Mouse (Mus musculus): ENCODE measurements at regions not wholly inside any gene's neighbourhood (a gene's known extent, or its start where the extent isn't known, plus 50 kb on each side); places are given as distances from the start of the nearest gene placed in this dataset.

DNA sequence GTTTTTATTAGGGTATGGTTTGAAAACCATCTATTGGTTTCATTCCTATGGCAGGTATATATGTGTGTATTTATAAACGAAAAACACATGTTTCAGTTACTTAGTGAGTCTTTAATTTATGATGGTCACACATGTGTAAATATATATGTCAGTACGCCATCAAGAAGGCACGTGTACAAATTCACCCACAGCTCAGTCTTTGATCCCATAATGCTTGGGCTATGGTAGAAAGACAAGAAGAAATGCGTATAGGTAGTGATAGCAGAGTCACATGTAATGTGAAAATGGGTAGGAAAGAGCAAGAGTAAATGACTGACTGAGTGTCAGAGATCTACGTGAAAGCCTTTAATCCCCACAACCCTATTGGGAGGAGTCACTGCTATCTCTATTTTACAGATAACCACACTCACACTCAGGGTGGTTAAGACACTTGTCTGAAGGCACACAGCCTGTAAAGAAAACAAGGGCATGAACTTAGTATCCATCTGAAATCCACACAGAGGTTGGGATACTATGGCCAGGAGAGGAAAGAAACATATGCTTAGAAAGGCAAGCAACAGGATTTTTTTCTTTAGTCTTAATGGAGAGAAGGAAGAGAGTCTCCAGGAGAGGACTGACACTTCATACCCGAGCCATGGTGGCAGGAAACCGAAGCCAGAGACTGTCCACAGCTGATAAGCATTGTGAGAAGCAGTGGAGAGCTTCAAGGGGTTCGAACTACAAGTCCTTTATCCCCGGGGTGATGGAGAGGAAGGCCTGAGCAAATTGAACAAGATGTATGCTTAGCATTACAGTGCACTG is 82.1 kb upstream of the Nrip1 start:
- no peak for DNase-seq (ENCODE audit: low spot score in 2 of 2)

GRCm38 (mm10) chr16:76454741-76455465 is 81.3 kb upstream of the Nrip1 start:
- peak in 1 of 2 experiments; percentile 35 for DNase-seq (ENCODE audit: low spot score in 2 of 2)

DNA sequence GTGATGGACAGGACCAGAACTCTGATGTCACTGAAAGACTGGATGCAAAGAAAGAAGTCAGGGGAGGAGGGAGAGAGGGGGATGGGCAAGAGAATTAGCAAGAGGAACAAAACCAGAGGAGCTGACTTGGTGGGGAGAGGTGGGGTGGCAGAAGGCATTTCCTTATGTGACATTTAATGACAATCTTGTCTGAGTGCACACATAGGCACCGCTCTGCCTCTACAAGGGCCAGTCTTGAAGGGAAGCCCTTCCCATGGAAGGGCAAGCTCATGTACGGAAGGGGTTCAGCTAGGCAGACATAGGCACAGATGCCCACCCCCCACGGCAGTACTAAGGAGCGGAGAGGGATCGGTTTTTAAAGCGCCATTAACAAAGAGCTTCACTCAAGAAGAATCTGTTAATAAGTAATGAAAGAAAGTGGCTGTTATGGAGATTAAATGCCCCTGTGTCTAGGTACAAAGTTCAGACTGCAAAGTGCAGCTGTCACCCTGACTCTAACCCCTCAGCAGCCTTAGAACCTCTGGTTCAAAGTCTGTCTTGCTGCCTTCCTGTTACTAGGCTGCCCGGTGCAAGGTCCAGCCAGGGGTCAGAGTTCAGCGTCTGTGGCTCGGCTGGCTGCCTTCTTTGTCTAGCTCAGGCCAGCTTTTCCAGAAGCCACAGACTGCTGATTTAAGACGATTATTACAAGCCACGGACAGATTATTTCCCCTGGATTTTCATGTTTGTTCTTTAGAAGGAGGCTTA is 80.0 kb upstream of the Nrip1 start:
- DNase-seq (ENCODE audit: low spot score in 2 of 2): no peak

DNA sequence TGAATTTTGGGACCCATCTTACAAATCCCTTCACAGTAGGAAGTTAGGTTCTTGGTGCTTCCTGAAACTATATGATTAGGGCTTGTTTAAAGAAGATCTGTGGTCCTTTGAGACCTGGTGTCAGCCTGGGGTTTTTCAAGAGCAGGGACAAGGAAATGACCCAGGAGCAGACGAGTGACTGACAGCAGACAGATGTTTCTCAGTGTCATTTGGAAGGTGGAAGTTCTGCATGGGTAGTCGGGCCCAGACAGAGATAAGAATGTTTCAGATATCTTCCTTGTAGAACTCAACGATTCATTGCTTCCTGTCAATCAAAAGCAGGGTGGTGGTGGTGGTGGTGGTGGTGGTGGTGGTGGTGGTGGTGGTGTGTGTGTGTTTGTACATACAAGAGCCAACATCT is 75.1 kb upstream of the Nrip1 start:
- no peak for DNase-seq (ENCODE audit: low spot score in 2 of 2)

GRCm38 (mm10) chr16:76447033-76447432 is 73.4 kb upstream of the Nrip1 start:
- DNase-seq (ENCODE audit: low spot score in 2 of 2): no peak

DNA sequence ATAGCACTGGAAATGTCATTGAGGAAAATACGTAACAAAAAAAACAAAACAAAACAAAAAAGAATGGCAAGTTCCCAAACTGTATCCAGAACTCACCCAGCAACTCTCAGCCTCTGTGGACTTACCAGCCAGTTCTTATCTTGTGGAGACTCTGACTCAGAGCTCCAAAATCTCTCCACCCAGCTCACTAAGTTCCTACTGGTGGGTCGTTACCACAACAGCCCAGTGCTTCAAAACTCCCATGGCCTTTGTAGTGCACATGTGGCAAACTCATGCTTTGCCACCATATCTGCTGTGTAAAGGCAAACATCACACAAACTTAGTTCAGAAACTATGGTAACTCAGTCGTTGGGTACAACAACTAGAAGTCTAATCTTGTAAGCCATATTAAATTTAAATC is 71.0 kb upstream of the Nrip1 start:
- no peak for DNase-seq (ENCODE audit: low spot score in 2 of 2)

DNA sequence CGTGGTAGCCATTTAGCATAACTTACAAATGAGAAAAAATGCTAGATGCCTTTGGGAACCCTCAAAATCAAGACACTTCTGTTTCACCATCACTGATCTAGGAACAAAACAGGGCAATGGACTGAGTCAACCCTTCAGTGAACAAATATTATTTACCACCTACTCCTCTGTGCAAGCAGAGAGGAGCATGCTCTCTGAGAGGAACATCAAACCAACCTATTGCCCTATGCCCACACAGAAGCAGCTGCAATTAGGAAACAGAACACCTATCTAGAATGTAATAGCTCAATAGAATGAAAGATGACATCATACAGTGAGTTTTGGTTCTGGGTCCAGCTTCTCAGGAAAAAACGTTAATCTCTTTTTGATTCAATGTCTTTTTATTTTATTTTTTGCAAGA is 69.0 kb upstream of the Nrip1 start:
- no peak for DNase-seq (ENCODE audit: low spot score in 2 of 2)

- no peak for DNase-seq (ENCODE audit: low spot score in 2 of 2)
These were observed 68.3 kb upstream of the Nrip1 start for GRCm38 (mm10) chr16:76441803-76442448.

- peak; percentile 34 to 42 for DNase-seq (ENCODE audit: low spot score in 2 of 2)
These were observed 64.7 kb upstream of the Nrip1 start for GRCm38 (mm10) chr16:76438093-76438883.

- no peak for DNase-seq (ENCODE audit: low spot score in 2 of 2)
These were observed 62.7 kb upstream of the Nrip1 start for GRCm38 (mm10) chr16:76436290-76436689.

GRCm38 (mm10) chr16:76433076-76433825 is 59.6 kb upstream of the Nrip1 start:
- peak in 1 of 2 experiments; percentile 15 for DNase-seq (ENCODE audit: low spot score in 2 of 2)

- DNase-seq (ENCODE audit: low spot score in 2 of 2): peak; percentile 47 to 50
These were observed 58.7 kb upstream of the Nrip1 start for GRCm38 (mm10) chr16:76432304-76432703.

- DNase-seq (ENCODE audit: low spot score in 2 of 2): no peak
These were observed 55.5 kb upstream of the Nrip1 start for GRCm38 (mm10) chr16:76429156-76429555.

GRCm38 (mm10) chr16:76423964-76424363 is 50.3 kb upstream of the Nrip1 start:
- DNase-seq (ENCODE audit: low spot score in 2 of 2): no peak

All from adrenal gland, adult 18-20 months (tissue).